Mouse (Mus musculus) limb, embryonic 15.5 days (tissue): ENCODE measurements around the gene Sh3bp2. TPM values are rescaled to one million over a fixed set of nuclear protein-coding genes. Genes with fewer than 3 reads are reported as not detected.

Experiments used
- ATAC-seq: fragments of 200-750 bp; cut with Nextera tagmentation; 2 replicates; pipeline ENCODE4 v1.8.0; 2017; ENCODE audit warnings: low read depth, moderate TSS enrichment; ENCODE audit not compliant: insufficient number of reproducible peaks, low FRiP score, low TSS enrichment
- H3K27ac ChIP-seq: fragments of 300-500 bp; sonication (generic); 2 replicates; pipeline ENCODE4 v1.5.1; 2015; ENCODE audit warnings: moderate library complexity, mild to moderate bottlenecking, inconsistent platforms
- H3K27me3 ChIP-seq: fragments of 300-500 bp; sonication (generic); 2 replicates; pipeline ENCODE4 v1.6.1; 2015; ENCODE audit warnings: inconsistent platforms
- H3K36me3 ChIP-seq: fragments of 300-500 bp; sonication (generic); 2 replicates; pipeline ENCODE4 v1.6.1; 2015; ENCODE audit warnings: inconsistent platforms
- H3K4me1 ChIP-seq: fragments of 300-500 bp; sonication (generic); 2 replicates; pipeline ENCODE4 v1.6.1; 2015; ENCODE audit warnings: inconsistent platforms
- H3K4me2 ChIP-seq: fragments of 300-500 bp; sonication (generic); 2 replicates; pipeline ENCODE4 v1.6.1; 2015; ENCODE audit warnings: mild to moderate bottlenecking, inconsistent platforms
- H3K4me3 ChIP-seq: fragments of 300-500 bp; sonication (generic); 2 replicates; pipeline ENCODE4 v1.5.1; 2015; ENCODE audit warnings: mild to moderate bottlenecking, inconsistent platforms
- H3K9ac ChIP-seq: fragments of 300-500 bp; sonication (generic); 2 replicates; pipeline ENCODE4 v1.6.1; 2015; ENCODE audit warnings: inconsistent platforms
- H3K9me3 ChIP-seq: fragments of 300-500 bp; sonication (generic); 2 replicates; pipeline ENCODE4 v1.6.1; 2016; ENCODE audit warnings: inconsistent platforms
- WGBS: fragments of 180-500 bp; shearing (Covaris S2); methylation state at CpG from one replicate; pipeline ENCODE4 v1.1.7; 2015; 5-methylcytosine and 5-hydroxymethylcytosine counted together
- microRNA-seq: library from miRNA; unstranded; fragments of <30 nt; microRNA quantifications from one replicate; pipeline ENCODE4, GENCODE M21; 2016
- polyA plus RNA-seq: library from polyadenylated mRNA; unstranded; fragments of >200 nt; fragmentation: Nextera tagmentation; extraction: Ambion mirVana; gene quantifications from 2 replicates; pipeline ENCODE4 v1.2.1, GENCODE M21; 2015

Gene Sh3bp2
- polyA plus RNA-seq, 1 experiment from 2014 or later = 10.0 TPM

GRCm38 (mm10) chr5:34593202-34593727, 67.6 kb downstream of the Sh3bp2 start:
- no peak overlapping the region for H3K9ac ChIP-seq
- H3K4me3 ChIP-seq = no peak overlapping the region
- WGBS = 95% methylated on average over 9 of the region's 9 CpGs
- no peak for ATAC-seq
- H3K4me2 ChIP-seq = no peak overlapping the region
- H3K9me3 ChIP-seq = no peaks in the 10 kb centered on the region
- H3K4me1 ChIP-seq = peaks cover 6% of the 10 kb centered on the region
- H3K27ac ChIP-seq = no peak overlapping the region
- no peaks in the 10 kb centered on the region for H3K27me3 ChIP-seq
- H3K36me3 ChIP-seq = peaks cover 12% of the 10 kb centered on the region

- H3K27me3 ChIP-seq = no peaks in the 10 kb centered on the region
- no peak overlapping the region for H3K4me3 ChIP-seq
- H3K4me1 ChIP-seq = no peaks in the 10 kb centered on the region
- H3K9ac ChIP-seq = no peak overlapping the region
- ATAC-seq = no peak
- no peaks in the 10 kb centered on the region for H3K9me3 ChIP-seq
- H3K27ac ChIP-seq = no peak overlapping the region
- H3K4me2 ChIP-seq = no peak overlapping the region
- 98% methylated on average over 5 of the region's 5 CpGs for WGBS
- peaks cover 61% of the 10 kb centered on the region for H3K36me3 ChIP-seq
Measured at GRCm38 (mm10) chr5:34604576-34604975, 78.9 kb downstream of the Sh3bp2 start.

GRCm38 (mm10) chr5:34607100-34607880, 81.7 kb downstream of the Sh3bp2 start:
- Histone ChIP-seq H3K4me2 (no peak overlapping the region), H3K4me1 (no peaks in the 10 kb centered on the region), H3K36me3 (peaks cover 65% of the 10 kb centered on the region), H3K9ac (no peak overlapping the region), H3K27ac (no peak overlapping the region), H3K9me3 (no peaks in the 10 kb centered on the region), H3K4me3 (no peak overlapping the region), H3K27me3 (no peaks in the 10 kb centered on the region)
- WGBS = 80% methylated on average over 8 of the region's 8 CpGs
- no peak for ATAC-seq

GRCm38 (mm10) chr5:34608226-34608625, 82.6 kb downstream of the Sh3bp2 start:
- H3K27me3 ChIP-seq = no peaks in the 10 kb centered on the region
- H3K4me1 ChIP-seq = no peaks in the 10 kb centered on the region
- no peak for ATAC-seq
- no peak overlapping the region for H3K27ac ChIP-seq
- H3K4me2 ChIP-seq = no peak overlapping the region
- H3K36me3 ChIP-seq = peaks cover 63% of the 10 kb centered on the region
- H3K4me3 ChIP-seq = no peak overlapping the region
- no peaks in the 10 kb centered on the region for H3K9me3 ChIP-seq
- no peak overlapping the region for H3K9ac ChIP-seq
- 63% methylated on average over 3 of the region's 3 CpGs for WGBS

GRCm38 (mm10) chr5:34609966-34610365, 84.3 kb downstream of the Sh3bp2 start:
- Histone ChIP-seq H3K27ac (no peak overlapping the region), H3K9ac (no peak overlapping the region), H3K27me3 (no peaks in the 10 kb centered on the region), H3K4me3 (no peak overlapping the region), H3K36me3 (peaks cover 73% of the 10 kb centered on the region), H3K9me3 (no peaks in the 10 kb centered on the region), H3K4me2 (no peak overlapping the region), H3K4me1 (no peaks in the 10 kb centered on the region)
- WGBS = 91% methylated on average over 4 of the region's 4 CpGs
- no peak for ATAC-seq

Small RNA genes within 50 kb of the gene (microRNA-seq; reads per million reads assigned to microRNA genes)
- not detected for gene Mir7036b

Other genes starting within 250 kb of the Sh3bp2 start
- gene Zfyve28, start 237.4 kb upstream of the Sh3bp2 start, polyA plus RNA-seq = 0.82 and 1.1 TPM in 2 replicates
- gene Cfap99, start 237.2 kb upstream of the Sh3bp2 start, polyA plus RNA-seq = not detected in 2 replicates
- gene Rnf4, start 189.5 kb upstream of the Sh3bp2 start, polyA plus RNA-seq = 151 and 157 TPM in 2 replicates
- 11.4 and 12.3 TPM in 2 replicates for gene Fam193a, start 155.9 kb upstream of the Sh3bp2 start, polyA plus RNA-seq
- gene Tnip2, start 11.8 kb upstream of the Sh3bp2 start, polyA plus RNA-seq = 26.2 and 29.2 TPM in 2 replicates
- 185 and 197 TPM in 2 replicates for gene Add1, start 47.8 kb downstream of the Sh3bp2 start, polyA plus RNA-seq
- gene Mfsd10, start 111.4 kb downstream of the Sh3bp2 start, polyA plus RNA-seq = 134 and 148 TPM in 2 replicates
- 24.5 and 27.1 TPM in 2 replicates for gene Nop14, start 134.3 kb downstream of the Sh3bp2 start, polyA plus RNA-seq
- 2.4 and 3.4 TPM in 2 replicates for gene Grk4, start 134.5 kb downstream of the Sh3bp2 start, polyA plus RNA-seq
- gene Htt, start 235.9 kb downstream of the Sh3bp2 start, polyA plus RNA-seq = 9.4 and 11.3 TPM in 2 replicates